Mouse (Mus musculus) right cerebral cortex, postnatal 10 days (tissue): ENCODE results near the gene Gm42420.

ENCODE experiments used
- DNase-seq, 2 experiments: peaks; one replicate each; pipeline ENCODE4 v3.0.0; 2021; ENCODE audit warnings: low spot score in 2 of 2

Gene Gm42420

DNA sequence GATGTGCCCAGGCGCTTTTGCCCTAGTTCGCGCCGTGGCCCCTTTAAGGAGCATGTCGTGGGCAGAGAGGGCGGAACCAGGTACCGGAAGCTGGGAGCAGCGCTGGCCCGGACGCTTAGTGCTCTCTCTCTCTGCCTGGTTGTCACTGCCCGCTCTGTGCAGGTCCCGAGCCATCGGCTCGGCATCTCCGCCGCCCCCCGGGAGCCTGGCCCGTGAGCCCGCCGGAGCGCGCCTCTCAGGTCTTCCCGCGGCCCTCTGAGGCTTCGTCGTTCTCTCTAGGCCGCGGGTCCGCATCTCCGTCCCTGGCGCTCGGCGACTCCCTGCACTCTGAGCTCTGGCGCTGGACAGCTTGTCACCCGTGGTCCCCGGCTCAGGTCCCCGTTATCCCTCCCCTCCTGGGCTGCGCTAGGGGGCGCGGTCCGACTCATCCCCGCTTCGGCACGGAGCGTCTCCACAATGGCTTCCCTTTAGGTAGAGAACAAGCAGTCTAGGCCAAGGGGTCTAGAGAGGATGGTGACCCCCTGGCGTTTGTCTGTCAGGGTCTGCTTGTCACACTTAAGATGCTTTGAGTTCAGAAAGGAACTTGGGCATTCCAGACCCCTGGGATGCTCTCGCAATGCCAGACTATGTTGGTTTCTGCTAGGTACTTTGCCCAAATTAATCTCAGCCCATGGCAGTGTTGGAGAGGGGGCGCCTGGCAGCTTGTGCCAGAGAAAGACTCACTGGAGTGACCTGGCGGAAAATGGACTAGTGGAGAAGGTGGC is 11.6 kb upstream of the Gm42420 start, which contains the start of gene Adck2:
Gene Adck2 (plus strand): TSS at position 83 of the 764 bp plus-strand sequence.
- DNase-seq, result peak; percentile 87 to 91

DNA sequence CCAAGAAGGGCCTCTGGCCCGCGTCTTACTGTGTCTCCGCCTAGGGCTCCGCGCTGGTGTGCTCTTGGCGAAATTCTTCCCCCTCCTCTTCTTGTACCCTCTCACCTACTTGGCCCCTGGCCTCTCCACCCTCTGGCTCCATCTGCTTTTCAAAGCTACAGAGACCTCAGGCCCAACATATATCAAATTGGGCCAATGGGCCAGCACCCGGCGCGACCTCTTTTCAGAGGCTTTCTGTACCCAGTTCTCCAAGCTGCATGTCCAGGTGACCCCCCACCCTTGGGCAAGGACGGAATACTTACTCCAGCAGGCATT is 11.0 kb upstream of the Gm42420 start:
- DNase-seq, result peak; percentile 42 to 52

DNA sequence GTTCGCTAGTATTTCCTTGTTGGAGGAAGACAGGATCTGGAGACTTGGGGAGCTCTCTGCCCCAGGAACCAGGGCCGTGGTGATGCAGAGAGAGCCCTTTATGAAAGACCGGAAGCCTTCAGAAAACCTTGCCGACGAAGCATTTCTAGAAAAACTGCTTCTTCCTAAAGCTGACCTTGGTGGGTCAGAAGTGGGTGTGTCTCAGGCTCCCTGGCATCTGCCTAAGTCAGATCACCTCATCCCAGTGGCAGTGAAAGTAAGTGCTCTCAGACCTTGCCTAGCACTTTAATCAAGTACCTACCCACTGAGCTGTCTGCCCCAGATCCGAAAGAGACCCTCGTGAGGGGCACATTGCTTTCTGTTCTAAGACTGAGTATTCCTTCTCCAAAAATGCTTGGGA is 10.6 kb upstream of the Gm42420 start:
- no peak for DNase-seq

DNA sequence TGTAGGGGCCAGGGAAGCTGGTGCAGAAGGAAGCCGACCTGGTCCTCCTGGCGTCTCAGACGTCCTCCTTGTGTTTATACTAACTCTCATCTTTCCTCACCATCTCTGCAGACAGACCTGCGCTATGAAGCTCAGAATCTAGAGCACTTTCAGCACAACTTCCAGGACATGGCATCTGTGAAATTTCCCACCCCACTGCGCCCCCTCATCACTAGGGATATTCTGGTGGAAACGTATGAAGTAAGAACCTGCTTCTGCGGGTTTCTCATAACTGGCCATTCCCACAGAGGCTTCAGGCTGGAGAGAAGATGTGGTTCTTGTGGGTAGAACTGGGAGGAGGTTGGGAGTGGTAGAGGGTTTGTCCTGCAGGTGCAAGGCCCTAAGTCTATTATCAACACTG is 6.0 kb upstream of the Gm42420 start:
- no peak for DNase-seq

DNA sequence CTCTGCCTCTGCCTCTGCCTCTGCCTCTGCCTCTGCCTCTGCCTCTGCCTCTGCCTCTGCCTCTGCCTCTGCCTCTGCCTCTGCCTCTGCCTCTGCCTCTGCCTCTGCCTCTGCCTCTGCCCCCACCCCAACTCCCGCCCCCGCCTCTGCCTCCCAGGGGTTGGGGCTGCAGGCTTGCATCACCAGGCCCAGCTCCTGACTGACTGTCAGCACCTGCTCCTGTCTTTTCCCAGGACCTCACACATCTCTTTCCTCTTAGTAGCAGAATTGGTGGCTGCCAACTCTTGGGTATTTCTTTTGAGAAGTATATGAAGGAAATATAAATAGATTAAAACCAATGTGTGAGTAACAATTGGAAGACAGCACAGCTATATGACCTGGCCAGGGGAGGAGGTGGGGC is 5.0 kb upstream of the Gm42420 start:
- no peak for DNase-seq

DNA sequence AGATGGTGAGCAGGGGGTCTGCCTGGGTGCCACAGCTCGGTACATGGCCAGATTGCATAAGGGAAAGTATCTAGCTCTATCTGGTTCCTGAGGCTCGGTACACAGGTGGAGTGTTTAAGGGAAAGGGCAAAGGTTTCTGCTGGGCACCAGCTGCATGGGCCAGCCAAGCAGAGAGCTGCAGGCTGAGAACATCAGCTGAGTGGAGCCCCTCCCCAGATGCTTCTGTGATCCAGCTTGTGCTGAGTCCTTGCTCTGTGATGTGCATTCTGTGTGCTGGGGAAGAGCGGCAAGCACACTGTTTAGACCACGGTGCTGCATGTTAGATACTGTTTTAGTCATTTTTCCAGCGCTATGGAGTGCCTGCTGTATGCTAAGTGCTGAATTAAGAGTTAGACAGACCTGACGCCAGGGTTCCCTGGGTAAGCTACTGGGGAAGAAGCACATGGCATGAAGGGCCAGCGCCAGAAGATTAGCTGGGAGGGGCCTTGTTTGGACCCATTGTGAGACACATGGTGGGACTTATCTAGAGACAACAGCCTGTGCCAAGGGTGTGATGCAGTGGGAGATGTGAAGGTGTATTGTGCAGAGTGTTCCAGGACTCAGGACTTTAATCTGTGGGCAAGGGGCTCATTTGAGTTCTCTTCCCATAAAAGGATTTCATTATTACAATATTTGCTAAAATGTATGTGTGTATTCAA is 4.3 kb upstream of the Gm42420 start:
- DNase-seq, result no peak

DNA sequence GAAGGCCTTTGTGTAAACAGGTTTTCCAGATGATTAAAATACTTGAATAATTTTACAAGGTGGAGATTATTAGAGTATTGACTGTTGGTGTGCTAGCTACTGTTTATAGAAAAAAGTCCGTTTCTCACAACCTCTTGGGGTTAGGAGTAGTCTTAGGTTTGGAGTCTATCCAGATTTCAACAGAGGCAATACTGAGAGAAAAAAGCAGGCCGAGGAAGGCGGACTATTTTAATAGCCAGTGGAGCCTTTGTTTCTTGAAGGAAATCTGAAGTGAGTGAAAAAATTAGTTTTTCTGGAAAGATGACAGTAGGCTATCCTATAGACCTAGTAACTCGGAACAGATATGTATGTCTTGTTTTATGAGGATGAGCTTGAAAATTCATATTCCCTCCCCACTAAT is 5.9 kb downstream of the Gm42420 start:
- DNase-seq, result no peak

DNA sequence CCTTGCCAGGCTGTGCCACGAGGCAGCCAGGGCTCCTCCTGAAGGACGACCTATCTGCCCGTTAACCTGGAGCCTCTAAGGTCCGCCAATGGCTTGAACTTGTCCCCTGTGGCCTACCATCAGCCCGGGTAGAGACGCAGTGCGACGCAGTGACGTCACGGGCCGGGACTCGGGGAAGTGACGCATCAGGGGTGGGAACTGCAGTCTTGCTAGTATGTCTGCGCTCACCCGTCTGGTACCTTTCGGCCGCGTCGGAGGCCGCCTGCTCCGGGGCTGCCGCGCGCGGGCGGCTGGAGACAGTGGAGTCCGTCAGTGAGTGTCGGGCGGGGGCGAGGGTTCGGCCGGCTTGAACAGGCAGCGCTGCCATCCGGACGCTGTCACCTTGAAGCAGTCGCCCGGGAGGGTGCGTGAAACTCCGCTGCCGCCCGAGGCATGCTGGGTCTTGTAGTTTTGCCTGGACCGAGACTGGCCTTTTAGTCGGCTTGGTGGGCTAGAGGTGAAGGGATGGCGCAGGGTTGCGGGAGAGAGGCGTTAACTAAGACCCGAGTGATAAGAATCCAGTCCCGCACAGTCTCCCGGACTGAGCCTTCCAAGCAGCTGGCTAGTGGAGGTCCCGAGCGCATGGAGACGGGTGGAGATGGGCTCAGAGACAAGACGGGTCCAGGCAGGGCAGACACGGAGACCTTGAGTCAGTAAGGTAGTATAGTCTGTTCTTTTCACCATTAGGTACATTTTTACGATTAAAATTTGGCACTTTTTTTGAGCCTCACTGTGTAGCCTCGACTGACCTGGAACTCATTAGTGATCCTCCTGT is 7.1 kb downstream of the Gm42420 start, which contains the start of gene Ndufb2:
Gene Ndufb2 (plus strand): TSS at position 174 of the 814 bp plus-strand sequence.
- DNase-seq, result peak; percentile 96 to 97

DNA sequence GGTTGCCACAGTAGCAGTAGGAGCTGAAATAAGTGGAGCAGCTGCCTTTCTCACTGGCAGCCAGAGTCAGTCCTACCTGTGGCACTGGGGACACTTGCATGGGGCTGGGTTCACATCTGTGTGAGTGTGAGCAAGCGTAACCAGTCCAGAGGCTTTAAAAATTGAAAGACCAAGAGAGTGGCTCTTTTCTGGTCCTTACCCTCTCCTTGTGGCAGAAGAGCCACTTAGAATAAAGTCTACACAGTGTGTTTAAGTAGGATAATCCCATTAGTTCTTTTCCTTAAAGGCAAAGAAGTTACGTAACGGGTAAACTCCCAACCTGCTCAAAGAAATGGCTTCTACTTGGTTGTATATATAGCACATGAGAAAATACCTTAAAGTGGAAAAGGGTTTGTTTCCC is 15.3 kb downstream of the Gm42420 start:
- no peak for DNase-seq

DNA sequence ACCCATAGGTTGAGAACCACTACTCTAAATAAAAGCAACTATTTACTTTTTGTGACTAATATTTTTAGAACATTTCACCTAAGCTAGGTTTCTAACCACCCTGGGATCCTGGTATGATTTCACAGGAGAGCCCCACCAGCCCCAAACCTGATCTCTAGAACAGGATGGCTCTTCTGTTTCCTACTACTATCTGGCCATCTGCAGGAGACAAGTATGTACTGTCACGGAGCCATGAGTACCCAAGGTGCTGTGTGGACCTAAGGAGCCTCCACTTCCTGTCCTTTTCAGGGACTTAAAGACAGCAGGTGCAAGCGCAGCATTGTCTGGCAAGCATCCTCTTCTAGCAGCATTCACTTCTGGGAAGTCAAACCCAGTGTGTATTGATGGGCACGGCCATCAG is 16.3 kb downstream of the Gm42420 start:
- no peak for DNase-seq

DNA sequence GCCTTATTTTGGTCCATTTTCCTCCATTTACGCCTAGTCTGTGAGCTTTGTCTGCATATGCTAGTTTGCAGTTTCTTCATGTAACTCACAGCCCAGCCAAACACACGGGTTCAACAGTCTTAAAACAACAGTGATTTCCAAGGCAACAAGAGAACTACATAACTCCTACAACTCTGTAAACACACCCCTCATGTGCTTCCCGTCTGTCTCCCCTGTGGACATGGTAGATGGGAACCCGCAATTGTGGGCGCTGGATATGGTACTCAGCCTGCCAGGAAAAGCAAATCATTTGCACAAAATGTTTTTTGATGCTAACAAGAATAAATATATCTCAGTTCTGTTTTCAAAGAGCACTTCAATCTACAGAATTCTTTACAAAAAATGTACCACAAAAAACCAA is 19.0 kb downstream of the Gm42420 start:
- DNase-seq, result peak in 1 of 2 experiments; percentile 44

DNA sequence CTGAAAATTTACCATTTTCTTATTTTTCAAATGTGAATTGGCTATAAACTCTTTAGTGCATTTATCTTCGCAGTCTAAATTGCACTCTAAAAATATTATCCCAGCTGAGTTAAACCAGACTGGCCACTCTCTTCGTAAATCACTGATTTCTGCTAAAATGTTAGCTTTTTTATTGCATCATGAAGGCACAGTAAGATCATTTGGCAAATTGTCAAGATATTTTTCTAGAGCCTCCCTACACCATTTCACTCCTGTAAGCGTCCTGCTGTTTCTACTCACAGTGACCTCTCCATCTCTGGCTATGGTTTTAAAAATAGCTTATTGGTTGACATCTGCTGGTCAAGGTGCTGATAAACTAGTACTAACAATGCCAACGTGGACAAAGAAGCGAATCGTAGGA is 20.5 kb downstream of the Gm42420 start:
- DNase-seq, result no peak

DNA sequence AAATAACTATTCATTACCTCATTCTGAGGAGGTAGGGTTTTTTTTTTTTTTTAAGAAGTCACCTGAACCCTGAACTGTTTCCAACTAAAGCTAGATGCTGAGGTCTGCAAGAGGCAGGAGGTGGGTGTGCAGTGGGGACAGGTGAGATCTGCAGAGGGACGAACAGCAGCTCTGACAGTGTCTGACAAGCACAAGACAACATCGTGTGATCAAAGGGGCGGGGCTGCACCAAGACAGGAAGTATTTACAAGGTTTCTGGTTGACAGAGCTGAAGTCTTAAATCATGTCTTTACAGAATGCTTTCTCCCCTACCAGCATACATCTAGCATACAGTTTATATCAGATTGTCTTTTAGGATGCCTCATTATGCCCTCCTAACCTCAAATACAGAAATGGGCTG is 21.3 kb downstream of the Gm42420 start:
- no peak for DNase-seq

DNA sequence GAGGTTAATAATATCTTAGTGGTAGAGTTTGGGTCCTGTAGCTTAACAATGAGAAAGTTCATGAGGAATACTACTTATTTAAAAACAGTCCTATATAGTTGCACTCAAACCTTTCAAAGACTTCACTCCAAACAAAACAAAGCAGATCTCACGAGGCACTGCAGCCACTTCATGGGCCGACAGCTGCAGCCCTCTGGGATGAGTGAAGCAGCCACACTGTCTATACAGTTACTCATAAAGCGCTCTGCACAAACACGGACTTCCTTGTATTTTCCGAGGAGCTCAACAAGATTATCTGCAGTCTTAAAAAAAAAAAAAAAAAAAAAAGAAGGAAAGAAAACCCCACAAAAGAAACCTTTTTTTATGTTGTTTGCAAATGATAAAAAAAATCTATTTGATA is 21.8 kb downstream of the Gm42420 start:
- no peak for DNase-seq

DNA sequence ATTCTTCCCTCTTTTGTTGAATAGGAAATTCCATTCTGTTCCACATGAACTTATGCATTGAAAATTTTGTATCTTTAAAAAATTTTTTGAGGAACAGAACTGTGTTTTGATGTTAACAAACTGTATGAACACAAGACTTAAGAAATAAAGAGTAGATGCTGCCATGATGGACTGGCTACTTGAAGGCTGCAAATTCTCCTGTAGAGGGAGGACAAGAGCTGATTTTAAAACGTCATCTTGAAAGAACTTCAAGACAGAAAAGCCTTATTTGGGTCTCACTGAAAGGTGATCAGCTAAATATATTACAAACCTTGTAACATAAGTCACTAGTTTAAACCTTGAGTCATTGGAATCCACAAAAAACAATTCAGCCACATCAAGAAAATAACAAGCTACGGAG is 24.7 kb downstream of the Gm42420 start:
- DNase-seq, result no peak

DNA sequence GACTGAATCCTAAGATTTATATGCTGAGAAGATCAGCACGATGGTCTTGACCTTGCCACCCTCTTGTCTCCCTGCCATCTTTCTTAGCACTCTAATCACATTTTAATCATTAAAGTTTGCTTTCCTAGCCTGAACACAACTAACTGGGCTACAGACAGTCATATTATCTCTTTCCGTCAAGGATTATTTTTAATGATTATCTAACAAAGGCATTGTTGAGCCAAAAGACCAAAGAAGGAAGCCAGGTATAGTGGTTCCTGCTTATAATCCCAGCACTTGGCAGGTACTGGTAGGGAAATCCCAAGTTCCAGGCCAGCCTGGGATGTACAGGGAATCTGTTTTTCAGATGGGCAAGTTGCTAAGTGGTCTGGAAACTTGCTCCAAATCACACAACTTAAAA is 25.7 kb downstream of the Gm42420 start:
- no peak for DNase-seq
